ENCODE assay signal across 20 mouse cellular contexts in the genomic region with DNA sequence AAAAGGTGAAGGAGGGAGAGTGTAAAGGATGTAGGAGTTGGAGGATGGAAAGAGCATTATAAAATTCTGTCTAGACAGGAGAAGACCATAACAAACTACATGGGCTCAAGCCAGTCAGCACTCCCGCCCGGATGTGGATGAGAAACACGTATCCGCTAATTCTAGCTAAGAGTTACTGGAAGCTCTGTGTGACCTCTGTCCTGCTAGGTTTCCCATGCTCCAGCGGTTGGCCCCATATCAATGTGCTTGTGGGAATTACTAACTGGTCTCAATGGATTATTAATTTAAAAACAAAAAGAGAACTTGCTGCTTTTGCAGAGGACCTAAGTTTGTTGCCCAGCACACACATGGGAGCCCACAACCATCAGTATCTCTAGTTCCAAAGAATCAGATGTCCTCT.
"Had no signal": no experiment of that assay in that cellular context is flagged by ENCODE, and none has a peak within 500 bp of the region (broad histone marks: within the 10 kb centered on the region; RNA-seq: fewer than 3 reads in every experiment).

No protein-coding gene starts in this region.

- H3K27me3 ChIP-seq: liver, embryonic 15.5 days; lung, embryonic 15.5 days; midbrain, embryonic 12.5 days; neural tube, embryonic 13.5 days; neural tube, embryonic 15.5 days; stomach, embryonic 15.5 days had no signal

- H3K4me1 ChIP-seq: liver, embryonic 15.5 days; lung, embryonic 15.5 days; stomach, embryonic 15.5 days had no signal

- H3K9ac ChIP-seq: liver, embryonic 15.5 days; liver, postnatal 0 days; lung, embryonic 15.5 days; midbrain, embryonic 12.5 days; neural tube, embryonic 13.5 days; neural tube, embryonic 15.5 days; stomach, embryonic 15.5 days had no signal

- ATAC-seq: liver, postnatal 0 days; lung, postnatal 0 days; midbrain, embryonic 16.5 days had no signal

- H3K9me3 ChIP-seq: liver, embryonic 15.5 days; lung, embryonic 15.5 days; midbrain, embryonic 12.5 days; neural tube, embryonic 13.5 days; neural tube, embryonic 15.5 days; stomach, embryonic 15.5 days had no signal

- H3K4me2 ChIP-seq: liver, embryonic 15.5 days; lung, embryonic 15.5 days; midbrain, embryonic 12.5 days; neural tube, embryonic 13.5 days; neural tube, embryonic 15.5 days; stomach, embryonic 15.5 days had no signal

- H3K4me3 ChIP-seq: liver, embryonic 15.5 days; lung, embryonic 15.5 days; midbrain, embryonic 12.5 days; myocyte; neural tube, embryonic 13.5 days; neural tube, embryonic 15.5 days; stomach, embryonic 15.5 days had no signal

- DNase-seq: liver, postnatal 0 days; lung, adult 2 months; lung, postnatal 4 days; retina, postnatal 1 day; right cerebral cortex, adult 18-20 months; right cerebral cortex, postnatal 25 days; right cerebral cortex, postnatal 4 days; thymus, adult 2 months; thymus, postnatal 25 days; thymus, postnatal 4 days had no signal

- H3K36me3 ChIP-seq: liver, embryonic 15.5 days; lung, embryonic 15.5 days; midbrain, embryonic 12.5 days; neural tube, embryonic 13.5 days; neural tube, embryonic 15.5 days; stomach, embryonic 15.5 days had no signal

- H3K27ac ChIP-seq: liver, embryonic 15.5 days; lung, embryonic 15.5 days; midbrain, embryonic 12.5 days; neural tube, embryonic 13.5 days; neural tube, embryonic 15.5 days; stomach, embryonic 15.5 days; stomach, postnatal 0 days had no signal
